Mouse (Mus musculus) cortical plate, adult 2 months (tissue): ENCODE measurements around the gene Amy1. TPM values are rescaled to one million over a fixed set of nuclear protein-coding genes. Genes with fewer than 3 reads are reported as not detected.
"Not testable (repeated sequence)": the region's sequence is repeated elsewhere in the genome, so short reads cannot be mapped to it uniquely, and the experiment has no call there.

Source experiments
- H3K27ac ChIP-seq: fragments of 200-500 bp; 2 replicates; pipeline ENCODE4 v1.5.1; 2012; ENCODE audit warnings: low read length, control low read depth, inconsistent platforms; ENCODE audit not compliant: insufficient read depth
- H3K4me1 ChIP-seq: fragments of 200-500 bp; 2 replicates; pipeline ENCODE4 v1.6.1; 2011; ENCODE audit warnings: low read length; ENCODE audit not compliant: control insufficient read depth, insufficient read depth
- H3K4me3 ChIP-seq: fragments of 200-500 bp; 2 replicates; pipeline ENCODE4 v1.5.1; 2011; ENCODE audit warnings: mild to moderate bottlenecking, low read length, control low read depth; ENCODE audit not compliant: insufficient read depth
- CTCF ChIP-seq: fragments of 200-500 bp; IDR thresholded peaks from 2 replicates; pipeline ENCODE4 v1.5.1; 2011; ENCODE audit warnings: mild to moderate bottlenecking, control low read depth, low read length; ENCODE audit not compliant: insufficient read depth; ENCODE audit errors: extremely low read depth
- POLR2A ChIP-seq: fragments of 200-500 bp; IDR thresholded peaks from 2 replicates; pipeline ENCODE4 v1.6.1; 2011; ENCODE audit warnings: mild to moderate bottlenecking, low read length, control low read depth; ENCODE audit not compliant: insufficient read depth; ENCODE audit errors: extremely low read depth
- polyA plus RNA-seq: library from polyadenylated mRNA; depleted of rRNA; stranded (reverse); fragments of >200 nt; gene quantifications from 2 replicates; pipeline ENCODE4 v1.2.3, GENCODE M21; 2012; rRNA removed

The Amy1 gene
- polyA plus RNA-seq, 1 experiment, result 61.0 TPM

GRCm38 (mm10) chr3:113574138-113574537 is 32.4 kb downstream of the Amy1 start:
- TF ChIP-seq POLR2A (no peak), CTCF (no peak)
- no peak overlapping the region for H3K27ac ChIP-seq
- H3K4me3 ChIP-seq, result no peak overlapping the region
- no peaks in the 10 kb centered on the region for H3K4me1 ChIP-seq

GRCm38 (mm10) chr3:113572158-113572557 is 34.3 kb downstream of the Amy1 start:
- no peak for TF ChIP-seq CTCF
- TF ChIP-seq POLR2A, result no peak
- Histone ChIP-seq H3K4me3 (no peak overlapping the region), H3K27ac (no peak overlapping the region), H3K4me1 (no peaks in the 10 kb centered on the region)

GRCm38 (mm10) chr3:113539692-113540091 is 66.8 kb downstream of the Amy1 start:
- Histone ChIP-seq H3K27ac (no peak overlapping the region), H3K4me3 (no peak overlapping the region), H3K4me1 (no peaks in the 10 kb centered on the region)
- TF ChIP-seq POLR2A, result no peak
- TF ChIP-seq CTCF, result no peak

GRCm38 (mm10) chr3:113532328-113532727 is 74.2 kb downstream of the Amy1 start, which contains the start of gene Amy2a1:
TSS of gene Amy2a1 (minus strand) at chr3:113532428.
- not testable (repeated sequence) for H3K4me3 ChIP-seq, H3K4me1 ChIP-seq, H3K27ac ChIP-seq

Other genes with a start within 250 kb of the Amy1 start
- 0.29 and 0.32 TPM in 2 replicates for gene Amy2a1, start 74.3 kb downstream of the Amy1 start, polyA plus RNA-seq
- 36.9 and 41.6 TPM in 2 replicates for gene Rnpc3, start 23.4 kb upstream of the Amy1 start, polyA plus RNA-seq